In the genomic region with DNA sequence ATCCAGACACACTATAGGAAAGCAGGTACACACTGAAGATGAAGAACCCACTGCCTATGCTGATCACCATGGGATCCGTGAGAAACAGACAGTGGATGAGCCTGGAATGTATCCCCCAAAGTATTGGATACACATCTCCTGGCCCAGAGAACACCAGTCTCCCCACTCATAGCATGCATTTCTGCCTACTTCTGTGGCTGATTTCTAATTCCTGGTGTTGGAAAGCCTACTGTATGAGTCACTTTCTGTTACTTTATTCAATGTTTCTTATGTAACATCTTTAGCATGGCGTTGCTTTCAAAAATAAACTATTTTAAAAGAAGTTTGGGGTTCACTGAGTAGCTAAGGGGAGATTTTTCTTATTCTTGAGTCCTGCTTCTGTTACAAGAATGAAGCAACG, we compare ENCODE assay signal across 21 mouse cellular contexts. TPM values are rescaled to one million over a fixed set of nuclear protein-coding genes. Genes with fewer than 3 reads are reported as not detected.
"Had no signal": no experiment of that assay in that cellular context is flagged by ENCODE, and none has a peak within 500 bp of the region (broad histone marks: within the 10 kb centered on the region; RNA-seq: fewer than 3 reads in every experiment).

No protein-coding gene starts in this region.

- H3K4me3 ChIP-seq: limb, embryonic 10.5 days; limb, embryonic 13.5 days; liver, embryonic 12.5 days; liver, embryonic 15.5 days; midbrain, embryonic 13.5 days had no signal

- H3K27ac ChIP-seq: limb, embryonic 10.5 days; limb, embryonic 13.5 days; liver, embryonic 12.5 days; liver, embryonic 15.5 days; macrophage; midbrain, embryonic 13.5 days; stomach, postnatal 0 days had no signal

- DNase-seq: kidney, adult 18-20 months; kidney, adult 9 months; kidney, postnatal 14 days; kidney, postnatal 4 days; liver; lung, adult 2 months; lung, postnatal 14 days; thymus, postnatal 25 days had no signal

RNA-seq across cellular contexts. Expression of a gene that starts 20.7 kb away (rescaled TPM):
- total RNA-seq: megakaryocyte, adult 5-6 weeks had no signal

RNA-seq across cellular contexts. Expression of a gene that starts 54.4 kb away (rescaled TPM):
- total RNA-seq: layer of hippocampus, adult 18-20 months; layer of hippocampus, postnatal 14 days; left cerebral cortex, adult 18-20 months; left cerebral cortex, postnatal 10 days; megakaryocyte, adult 5-6 weeks; midbrain, postnatal 0 days had no signal
